In genomic region chr10:12111720-12112119, GRCm38 (mm10) we compare ENCODE assay signal across 24 mouse cellular contexts.
DNase-seq lines count a peak whose midpoint lies in the region; ATAC-seq lines count a peak whose summit lies in the region.
"Had no signal": no experiment of that assay in that cellular context is flagged by ENCODE, and none has a peak within 500 bp of the region (broad histone marks: within the 10 kb centered on the region; RNA-seq: fewer than 3 reads in every experiment).

No protein-coding gene starts in this region.

- H3K27me3 ChIP-seq in heart, embryonic 10.5 days (ENCODE audit: insufficient read depth, poor library complexity, severe bottlenecking): no peaks in the 10 kb centered on the region
- H3K27me3 ChIP-seq: embryonic facial prominence, embryonic 12.5 days; embryonic facial prominence, embryonic 15.5 days; heart, embryonic 13.5 days; hindbrain, embryonic 12.5 days; hindbrain, embryonic 15.5 days had no signal

- no peak for DNase-seq in cerebellum, adult 11-12 months
- DNase-seq in heart, adult 11 months: peak; percentile 42
- DNase-seq in heart, embryonic 10.5 days (ENCODE audit: low spot score): no peak
- peak; percentile 10 for DNase-seq in cerebellum, adult 9-11 months
- peak; percentile 57 to 68 for DNase-seq in cerebellum, postnatal 25 days
- DNase-seq in layer of hippocampus, adult 9-10 months (ENCODE audit: low spot score): no peak
- no peak for DNase-seq in kidney, postnatal 10 days
- DNase-seq: adrenal gland, postnatal 10 days; forebrain, postnatal 0 days; gastrocnemius, adult 2 months; gastrocnemius, postnatal 14 days; heart, adult 18-20 months; heart, postnatal 14 days; heart, postnatal 4 days; kidney, adult 2 months had no signal

- WGBS in heart, embryonic 10.5 days: 72% methylated on average over 1 of the region's 1 CpGs

- H3K27ac ChIP-seq in heart, embryonic 10.5 days: no peak overlapping the region
- H3K27ac ChIP-seq: embryonic facial prominence, embryonic 12.5 days; embryonic facial prominence, embryonic 15.5 days; gastrocnemius, adult 2 months; heart, embryonic 13.5 days; hindbrain, embryonic 12.5 days; hindbrain, embryonic 15.5 days had no signal

- H3K36me3 ChIP-seq in heart, embryonic 10.5 days: no peaks in the 10 kb centered on the region
- H3K36me3 ChIP-seq: embryonic facial prominence, embryonic 12.5 days; embryonic facial prominence, embryonic 15.5 days; heart, embryonic 13.5 days; hindbrain, embryonic 12.5 days; hindbrain, embryonic 15.5 days had no signal

- H3K4me3 ChIP-seq in heart, embryonic 10.5 days: no peak overlapping the region
- H3K4me3 ChIP-seq: embryonic facial prominence, embryonic 12.5 days; embryonic facial prominence, embryonic 15.5 days; gastrocnemius, adult 2 months; heart, embryonic 13.5 days; hindbrain, embryonic 12.5 days; hindbrain, embryonic 15.5 days had no signal

- H3K4me1 ChIP-seq in heart, embryonic 10.5 days: no peaks in the 10 kb centered on the region
- H3K4me1 ChIP-seq: embryonic facial prominence, embryonic 12.5 days; embryonic facial prominence, embryonic 15.5 days; hindbrain, embryonic 12.5 days; hindbrain, embryonic 15.5 days had no signal

- peak; percentile 60; the same call in 1 of the 2 replicates for ATAC-seq in cerebellum, adult (ENCODE audit: insufficient number of reproducible peaks, low FRiP score, low TSS enrichment)
- ATAC-seq: forebrain, embryonic 14.5 days; forebrain, postnatal 0 days; intestine, postnatal 0 days; Patski had no signal

- no peaks in the 10 kb centered on the region for H3K9me3 ChIP-seq in heart, embryonic 10.5 days
- H3K9me3 ChIP-seq: embryonic facial prominence, embryonic 12.5 days; embryonic facial prominence, embryonic 15.5 days; heart, embryonic 13.5 days; hindbrain, embryonic 12.5 days; hindbrain, embryonic 15.5 days had no signal

Comparison
In these comparisons a context has a peak if more than half of its experiments do, and no peak if none do; other contexts are left out.
1. DNase-seq: peak in heart, adult 11 months (single experiment), cerebellum, adult 9-11 months (single experiment) and cerebellum, postnatal 25 days (2 of 2); none in cerebellum, adult 11-12 months (single experiment), heart, embryonic 10.5 days (single experiment), layer of hippocampus, adult 9-10 months (single experiment) and kidney, postnatal 10 days (single experiment).